Mouse (Mus musculus): ENCODE measurements around the gene Fgf2. TPM values are rescaled to one million over a fixed set of nuclear protein-coding genes. Genes with fewer than 3 reads are reported as not detected.

Fgf2 gene
- polyA plus RNA-seq, 1 experiment from 2014 or later, result 4.1 TPM

DNA sequence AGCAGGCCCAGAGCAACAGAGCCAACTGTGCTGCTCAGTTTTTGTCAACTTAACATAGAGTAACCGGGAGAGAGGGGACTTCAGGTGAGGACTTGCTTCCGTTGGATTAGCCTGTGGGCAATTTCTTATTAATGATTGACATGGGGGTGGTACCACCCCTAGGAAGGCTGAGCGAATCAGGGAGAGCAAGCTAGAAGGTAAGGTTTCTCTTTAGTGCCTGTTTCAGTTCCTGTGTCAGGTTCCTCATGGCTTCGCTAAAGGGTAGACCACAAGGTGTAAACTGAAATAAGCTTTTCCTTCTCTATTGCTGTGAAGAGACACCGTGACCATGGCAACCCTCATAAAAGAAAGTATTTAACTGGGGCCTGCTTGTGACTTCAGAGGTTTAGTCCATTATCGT lies 39.2 kb downstream of the Fgf2 start:
- Histone ChIP-seq H3K4me2 (no peak overlapping the region), H3K27me3 (ENCODE audit: insufficient read depth, low read length) (no peaks in the 10 kb centered on the region), H3K9me3 (ENCODE audit: low read depth, low read length) (no peaks in the 10 kb centered on the region), H3K9ac (no peak overlapping the region), H3K4me1 (ENCODE audit: insufficient read depth) (no peaks in the 10 kb centered on the region), H3K27ac (ENCODE audit: low read depth) (no peak overlapping the region), H3K36me3 (ENCODE audit: insufficient read depth) (no peaks in the 10 kb centered on the region), H3K4me3 (ENCODE audit: low read depth, low read length) (no peak overlapping the region)
- 83% methylated on average over 6 of the region's 6 CpGs for WGBS
- DNase-seq, result no peak
- no peak for TF ChIP-seq CTCF (IDR thresholded peaks at IDR 0.05; ENCODE audit: low read depth)
- no peak for ATAC-seq (ENCODE audit: insufficient read depth)

DNA sequence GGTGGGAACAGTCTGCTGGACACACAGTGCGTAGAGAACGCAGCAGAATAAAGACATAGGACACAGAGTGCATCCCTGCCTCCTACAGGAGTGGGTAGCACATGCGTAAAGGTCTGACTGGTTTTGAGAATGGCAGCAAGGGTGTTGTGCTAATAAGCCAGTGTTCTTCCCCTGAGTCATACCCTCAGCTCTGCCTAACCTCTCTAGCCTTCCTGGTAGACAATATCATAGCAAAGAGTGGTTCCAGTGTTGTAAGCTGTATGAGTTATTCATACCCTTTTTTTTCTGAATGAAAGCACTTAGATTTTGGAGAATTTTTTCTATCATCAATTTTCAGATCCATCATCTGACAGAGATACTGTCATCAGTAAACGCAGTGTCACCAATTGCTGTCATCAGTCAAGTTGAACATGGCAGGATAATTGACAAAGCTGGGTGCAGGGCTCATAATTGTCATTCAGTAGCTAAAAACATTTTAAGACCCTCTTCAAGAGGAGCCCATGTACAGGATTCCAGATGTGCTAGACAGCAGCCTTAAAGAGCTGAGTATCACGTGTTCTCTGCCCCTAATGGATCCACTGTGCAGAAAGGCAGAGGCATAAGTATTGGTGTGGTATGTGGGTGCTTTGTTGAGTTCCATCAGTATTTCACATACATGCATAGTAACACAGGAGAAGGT lies 48.9 kb downstream of the Fgf2 start:
- TF ChIP-seq CTCF (IDR thresholded peaks at IDR 0.05; ENCODE audit: low read depth), result no peak
- DNase-seq (no peak), ATAC-seq (ENCODE audit: insufficient read depth) (no peak)
- no peaks in the 10 kb centered on the region for H3K4me1 ChIP-seq (ENCODE audit: insufficient read depth)
- no peak overlapping the region for H3K9ac ChIP-seq
- WGBS, result 85% methylated on average over 5 of the region's 5 CpGs
- H3K9me3 ChIP-seq (ENCODE audit: low read depth, low read length), result no peaks in the 10 kb centered on the region
- no peaks in the 10 kb centered on the region for H3K27me3 ChIP-seq (ENCODE audit: insufficient read depth, low read length)
- H3K4me3 ChIP-seq (ENCODE audit: low read depth, low read length), result no peak overlapping the region
- H3K36me3 ChIP-seq (ENCODE audit: insufficient read depth), result no peaks in the 10 kb centered on the region
- H3K4me2 ChIP-seq, result no peak overlapping the region
- no peak overlapping the region for H3K27ac ChIP-seq (ENCODE audit: low read depth)

DNA sequence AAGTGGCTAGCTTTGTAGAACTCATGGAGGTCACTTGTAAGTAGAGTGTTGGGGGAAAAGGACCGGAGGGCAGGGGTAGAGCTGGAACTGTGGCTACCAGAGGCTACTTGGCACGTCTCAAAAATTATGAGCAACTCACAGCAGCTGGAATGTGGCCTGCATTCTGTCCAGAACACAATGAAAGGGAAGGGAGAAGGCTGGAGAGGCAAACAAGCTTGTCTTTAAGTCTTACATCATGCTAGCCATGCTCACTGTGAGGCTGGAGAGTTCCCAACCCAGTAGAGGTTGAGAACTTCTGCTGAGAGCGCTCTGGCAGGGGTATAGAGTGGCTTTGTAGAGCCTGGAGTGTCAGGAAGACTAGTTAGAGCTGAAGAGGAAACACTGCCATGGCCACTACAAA lies 49.5 kb downstream of the Fgf2 start:
- H3K9ac ChIP-seq, result no peak overlapping the region
- no peak overlapping the region for H3K4me3 ChIP-seq (ENCODE audit: low read depth, low read length)
- DNase-seq (no peak), ATAC-seq (ENCODE audit: insufficient read depth) (no peak)
- H3K27me3 ChIP-seq (ENCODE audit: insufficient read depth, low read length), result no peaks in the 10 kb centered on the region
- no peak overlapping the region for H3K4me2 ChIP-seq
- no peaks in the 10 kb centered on the region for H3K9me3 ChIP-seq (ENCODE audit: low read depth, low read length)
- no peak for TF ChIP-seq CTCF (IDR thresholded peaks at IDR 0.05; ENCODE audit: low read depth)
- WGBS, result 75% methylated on average over 3 of the region's 3 CpGs
- no peaks in the 10 kb centered on the region for H3K36me3 ChIP-seq (ENCODE audit: insufficient read depth)
- H3K4me1 ChIP-seq (ENCODE audit: insufficient read depth), result no peaks in the 10 kb centered on the region
- no peak overlapping the region for H3K27ac ChIP-seq (ENCODE audit: low read depth)

- no peaks in the 10 kb centered on the region for H3K9me3 ChIP-seq (ENCODE audit: low read depth, low read length)
- H3K27me3 ChIP-seq (ENCODE audit: insufficient read depth, low read length), result no peaks in the 10 kb centered on the region
- H3K27ac ChIP-seq (ENCODE audit: low read depth), result peak overlapping the region; percentile 55
- H3K36me3 ChIP-seq (ENCODE audit: insufficient read depth), result no peaks in the 10 kb centered on the region
- H3K4me3 ChIP-seq (ENCODE audit: low read depth, low read length), result no peak overlapping the region
- no peaks in the 10 kb centered on the region for H3K4me1 ChIP-seq (ENCODE audit: insufficient read depth)
- no peak overlapping the region for H3K9ac ChIP-seq
- DNase-seq (peak; percentile 83), ATAC-seq (ENCODE audit: insufficient read depth) (peak; percentile 94)
- WGBS, result 53% methylated on average over 7 of the region's 7 CpGs
- no peak overlapping the region for H3K4me2 ChIP-seq
- TF ChIP-seq CTCF (IDR thresholded peaks at IDR 0.05; ENCODE audit: low read depth), result no peak
Observed at GRCm38 (mm10) chr3:37398661-37399395, 50.7 kb downstream of the Fgf2 start.

GRCm38 (mm10) chr3:37401729-37402610 lies 53.8 kb downstream of the Fgf2 start:
- WGBS, result 64% methylated on average over 11 of the region's 11 CpGs
- H3K36me3 ChIP-seq (ENCODE audit: insufficient read depth), result 0 out of 2 replicates have a peak, but pooled peaks cover 5% of the 10 kb centered on the region
- no peak overlapping the region for H3K4me3 ChIP-seq (ENCODE audit: low read depth, low read length)
- peak overlapping the region; percentile 76 for H3K27ac ChIP-seq (ENCODE audit: low read depth)
- H3K9ac ChIP-seq, result no peak overlapping the region
- no peak overlapping the region for H3K4me2 ChIP-seq
- ATAC-seq (ENCODE audit: insufficient read depth) (no peak), DNase-seq (peak; percentile 45)
- no peaks in the 10 kb centered on the region for H3K27me3 ChIP-seq (ENCODE audit: insufficient read depth, low read length)
- TF ChIP-seq CTCF (IDR thresholded peaks at IDR 0.05; ENCODE audit: low read depth), result no peak
- no peaks in the 10 kb centered on the region for H3K4me1 ChIP-seq (ENCODE audit: insufficient read depth)
- H3K9me3 ChIP-seq (ENCODE audit: low read depth, low read length), result no peaks in the 10 kb centered on the region

DNA sequence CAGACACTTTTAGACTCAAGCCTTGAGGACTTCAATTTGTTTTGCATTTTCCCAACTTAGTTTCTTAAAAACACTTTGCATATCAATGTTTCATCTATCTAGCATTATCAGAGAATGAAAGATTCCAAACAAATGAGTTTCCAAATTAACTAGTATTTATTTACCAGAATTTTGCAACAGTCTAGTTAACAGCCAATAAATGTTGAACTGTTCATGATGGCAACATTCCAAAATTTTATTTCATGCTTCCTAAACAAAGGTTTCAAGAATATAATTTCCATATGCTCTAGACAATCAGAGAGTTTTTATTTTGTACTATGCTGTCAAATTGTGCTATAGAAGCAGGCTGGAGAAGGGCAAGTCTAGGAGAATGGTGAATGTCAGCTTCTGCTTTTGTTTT lies 59.5 kb downstream of the Fgf2 start:
- Histone ChIP-seq H3K9ac (no peak overlapping the region), H3K9me3 (ENCODE audit: low read depth, low read length) (no peaks in the 10 kb centered on the region), H3K4me2 (no peak overlapping the region), H3K27me3 (ENCODE audit: insufficient read depth, low read length) (no peaks in the 10 kb centered on the region), H3K4me1 (ENCODE audit: insufficient read depth) (no peaks in the 10 kb centered on the region), H3K36me3 (ENCODE audit: insufficient read depth) (0 out of 2 replicates have a peak, but pooled peaks cover 5% of the 10 kb centered on the region), H3K4me3 (ENCODE audit: low read depth, low read length) (no peak overlapping the region), H3K27ac (ENCODE audit: low read depth) (no peak overlapping the region)
- ATAC-seq (ENCODE audit: insufficient read depth), result no peak
- TF ChIP-seq CTCF (IDR thresholded peaks at IDR 0.05; ENCODE audit: low read depth), result no peak
- DNase-seq, result peak; percentile 63

GRCm38 (mm10) chr3:37413446-37413845 lies 65.3 kb downstream of the Fgf2 start:
- Histone ChIP-seq H3K4me3 (ENCODE audit: low read depth, low read length) (no peak overlapping the region), H3K27ac (ENCODE audit: low read depth) (no peak overlapping the region), H3K36me3 (ENCODE audit: insufficient read depth) (no peaks in the 10 kb centered on the region), H3K4me1 (ENCODE audit: insufficient read depth) (no peaks in the 10 kb centered on the region), H3K27me3 (ENCODE audit: insufficient read depth, low read length) (no peaks in the 10 kb centered on the region), H3K4me2 (no peak overlapping the region), H3K9me3 (ENCODE audit: low read depth, low read length) (no peaks in the 10 kb centered on the region), H3K9ac (no peak overlapping the region)
- DNase-seq, result no peak
- ATAC-seq (ENCODE audit: insufficient read depth), result no peak
- no peak for TF ChIP-seq CTCF (IDR thresholded peaks at IDR 0.05; ENCODE audit: low read depth)
- 66% methylated on average over 3 of the region's 3 CpGs for WGBS

All from lung, embryonic 14.5 days (tissue).